Mouse (Mus musculus): ENCODE measurements at regions not wholly inside any gene's neighbourhood (a gene's known extent, or its start where the extent isn't known, plus 50 kb on each side); places are given as distances from the start of the nearest gene placed in this dataset.

GRCm38 (mm10) chr11:10429291-10429690, 684.7 kb upstream of the Vwc2 start:
- DNase-seq, result no peak

- DNase-seq, result peak; percentile 19
These were observed 636.5 kb upstream of the Vwc2 start for GRCm38 (mm10) chr11:10477341-10478070.

GRCm38 (mm10) chr11:10481007-10481698, 632.9 kb upstream of the Vwc2 start:
- no peak for DNase-seq

GRCm38 (mm10) chr11:10484011-10484410, 630.0 kb upstream of the Vwc2 start:
- DNase-seq, result no peak

GRCm38 (mm10) chr11:10497399-10497798, 616.6 kb upstream of the Vwc2 start:
- peak; percentile 28 for DNase-seq

GRCm38 (mm10) chr11:10511241-10511640, 602.8 kb upstream of the Vwc2 start:
- DNase-seq, result no peak

All from kidney, postnatal 14 days (tissue).